Mouse (Mus musculus) right cerebral cortex, postnatal 25 days (tissue): ENCODE data around the gene Rinl.

Experiments
- DNase-seq: peaks from one replicate; pipeline ENCODE4 v3.0.0; 2022

Rinl gene

DNA sequence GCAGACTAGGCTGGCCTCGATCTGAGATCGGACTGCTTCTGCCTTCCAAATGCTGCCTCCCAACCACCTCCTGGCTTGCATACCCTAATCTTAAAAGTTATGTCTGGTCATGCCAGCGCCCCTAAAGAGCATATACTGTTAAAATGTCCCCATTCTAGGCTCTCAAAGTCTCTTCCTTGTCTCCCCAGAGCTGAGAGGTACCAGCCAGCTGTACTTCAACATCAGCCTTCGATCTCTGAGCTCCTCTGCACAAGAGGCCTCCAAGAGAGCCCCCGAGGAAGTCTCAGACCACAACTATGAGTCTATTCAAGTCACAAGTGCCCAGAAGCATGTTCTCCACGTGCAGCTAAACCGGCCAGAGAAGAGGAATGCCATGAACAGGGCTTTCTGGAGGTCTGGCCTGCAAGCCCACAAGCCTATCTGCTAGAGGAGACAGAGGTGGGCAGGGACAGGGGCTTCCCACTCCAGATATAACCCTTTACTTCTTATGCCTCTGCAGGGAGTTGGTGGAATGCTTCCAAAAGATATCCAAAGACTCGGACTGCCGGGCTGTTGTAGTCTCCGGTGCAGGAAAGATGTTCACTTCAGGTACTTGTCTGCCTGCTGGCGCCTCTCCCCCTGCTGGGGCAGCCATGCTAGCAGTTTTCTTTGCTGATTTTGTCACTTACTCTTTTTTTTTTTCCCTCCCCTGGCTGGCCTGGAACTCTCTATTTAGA lies 37.1 kb downstream of the Rinl start:
- DNase-seq: no peak

DNA sequence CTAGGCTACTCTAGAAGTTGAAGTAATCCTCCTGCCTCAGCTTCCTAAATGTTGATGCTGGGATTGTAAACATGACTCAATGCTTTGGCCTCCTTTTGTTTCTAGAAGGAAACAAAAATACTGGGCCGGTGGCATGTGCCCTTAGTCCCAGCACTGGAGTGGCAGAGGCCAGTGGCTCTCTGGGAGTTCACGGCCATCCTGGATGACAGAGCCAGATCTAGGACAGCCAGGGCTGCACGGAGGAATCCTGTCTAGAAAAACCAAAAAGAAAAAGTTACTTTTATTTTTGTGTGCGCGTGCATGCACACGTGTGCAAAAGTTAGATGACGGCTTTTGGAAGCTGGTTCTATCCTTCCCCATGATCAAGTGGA lies 37.6 kb downstream of the Rinl start:
- no peak for DNase-seq

DNA sequence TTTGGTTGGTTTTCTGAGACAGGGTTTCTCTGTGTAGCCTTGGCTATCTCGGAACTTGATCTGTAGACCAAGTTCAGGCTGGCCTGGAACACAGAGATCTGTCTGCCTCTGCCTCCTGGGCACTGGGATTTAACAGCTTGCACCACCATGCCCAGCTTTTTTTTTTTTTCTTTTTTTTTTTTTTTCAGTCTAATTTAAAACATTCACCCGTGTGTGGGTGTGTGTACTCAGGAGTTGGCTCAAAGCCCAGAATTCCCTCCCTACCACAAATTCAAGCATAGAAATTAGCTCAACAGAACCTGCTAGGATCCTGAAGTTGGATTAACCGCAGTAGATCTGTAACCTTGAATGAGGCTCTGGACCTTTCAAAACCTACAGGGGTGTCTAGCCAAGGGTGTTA lies 38.6 kb downstream of the Rinl start:
- peak; percentile 53 for DNase-seq

DNA sequence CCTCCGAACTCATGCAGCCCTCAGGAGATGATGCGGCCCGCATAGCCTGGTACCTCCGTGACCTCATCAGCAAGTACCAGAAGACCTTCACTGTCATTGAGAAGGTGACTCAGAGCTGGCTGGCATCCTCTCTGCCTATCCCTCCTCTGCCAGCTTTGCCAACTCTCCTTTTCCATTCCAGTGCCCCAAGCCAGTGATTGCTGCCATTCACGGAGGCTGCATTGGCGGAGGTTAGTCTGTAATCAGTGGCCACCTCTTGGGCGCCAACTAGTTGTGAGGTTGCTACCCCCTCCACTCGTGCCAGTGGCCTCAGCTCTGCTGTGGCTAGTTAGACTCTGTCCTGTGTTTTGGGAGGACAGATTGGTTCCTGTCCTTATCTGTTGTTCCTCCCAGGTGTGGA lies 41.1 kb downstream of the Rinl start:
- no peak for DNase-seq

DNA sequence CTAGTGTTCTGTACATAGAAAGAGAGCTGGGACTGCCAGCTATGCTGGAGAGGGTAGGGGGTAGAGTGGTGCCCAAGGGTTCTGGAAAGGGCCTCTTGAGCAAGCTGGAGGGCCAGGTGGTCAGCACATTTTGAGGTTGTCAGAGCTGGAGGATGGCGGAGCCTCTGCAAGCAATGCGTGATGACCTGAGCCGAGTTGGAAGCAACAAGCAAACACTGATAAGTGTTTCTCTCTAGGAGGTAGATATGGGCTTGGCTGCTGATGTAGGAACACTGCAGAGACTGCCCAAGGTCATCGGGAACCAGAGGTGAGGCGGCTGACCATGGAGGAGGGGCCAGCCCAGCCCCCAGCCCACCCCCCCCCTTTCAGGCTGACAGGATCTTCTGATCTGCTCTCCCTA lies 42.2 kb downstream of the Rinl start:
- no peak for DNase-seq

DNA sequence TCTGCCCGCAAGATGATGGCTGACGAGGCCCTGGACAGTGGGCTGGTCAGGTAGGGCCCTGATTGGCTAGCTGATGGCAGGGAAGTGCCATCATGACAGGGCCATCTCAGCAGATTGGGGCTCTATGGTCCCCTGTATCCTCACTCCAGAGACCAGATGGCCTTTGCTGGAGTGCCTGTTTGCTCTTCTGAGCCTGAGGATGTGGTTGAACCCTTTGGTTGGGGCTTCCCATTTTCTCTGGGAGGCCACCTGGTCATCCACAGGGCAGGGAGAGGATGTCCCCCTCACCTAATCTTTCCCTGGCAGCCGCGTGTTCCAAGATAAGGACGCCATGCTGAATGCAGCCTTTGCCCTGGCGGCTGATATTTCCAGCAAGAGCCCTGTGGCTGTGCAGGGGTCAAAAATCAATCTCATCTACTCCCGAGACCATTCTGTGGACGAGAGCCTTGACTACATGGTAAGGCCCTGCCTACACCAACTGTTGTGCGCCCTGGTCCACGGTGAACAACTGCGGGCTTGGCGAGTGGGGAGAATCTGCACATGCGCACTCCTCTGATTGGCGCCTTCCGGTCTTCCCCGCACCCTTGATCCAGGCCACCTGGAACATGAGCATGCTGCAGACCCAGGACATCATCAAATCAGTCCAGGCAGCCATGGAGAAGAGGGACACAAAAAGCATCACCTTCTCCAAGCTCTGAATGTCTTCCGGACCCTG lies 42.8 kb downstream of the Rinl start:
- DNase-seq: no peak

DNA sequence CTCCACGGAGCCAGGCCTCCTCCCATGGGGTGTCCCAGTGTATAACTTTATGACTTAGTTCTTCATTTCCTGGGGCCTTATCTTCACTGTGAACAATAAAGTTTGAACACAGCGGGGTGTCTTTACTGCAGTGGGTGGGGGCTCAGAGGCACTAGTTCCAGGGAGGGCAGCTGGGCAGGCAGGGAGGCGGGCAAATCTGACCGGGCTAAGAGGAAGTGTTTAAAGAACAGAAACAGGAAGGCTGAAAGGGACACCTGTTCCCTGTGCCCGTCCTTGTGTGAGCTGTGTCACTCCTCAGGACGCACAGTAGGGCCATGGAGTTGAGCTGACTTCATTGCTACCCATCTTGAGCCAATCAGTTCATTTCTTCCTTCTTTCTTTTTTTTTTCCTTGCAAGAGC lies 43.4 kb downstream of the Rinl start:
- DNase-seq: no peak

DNA sequence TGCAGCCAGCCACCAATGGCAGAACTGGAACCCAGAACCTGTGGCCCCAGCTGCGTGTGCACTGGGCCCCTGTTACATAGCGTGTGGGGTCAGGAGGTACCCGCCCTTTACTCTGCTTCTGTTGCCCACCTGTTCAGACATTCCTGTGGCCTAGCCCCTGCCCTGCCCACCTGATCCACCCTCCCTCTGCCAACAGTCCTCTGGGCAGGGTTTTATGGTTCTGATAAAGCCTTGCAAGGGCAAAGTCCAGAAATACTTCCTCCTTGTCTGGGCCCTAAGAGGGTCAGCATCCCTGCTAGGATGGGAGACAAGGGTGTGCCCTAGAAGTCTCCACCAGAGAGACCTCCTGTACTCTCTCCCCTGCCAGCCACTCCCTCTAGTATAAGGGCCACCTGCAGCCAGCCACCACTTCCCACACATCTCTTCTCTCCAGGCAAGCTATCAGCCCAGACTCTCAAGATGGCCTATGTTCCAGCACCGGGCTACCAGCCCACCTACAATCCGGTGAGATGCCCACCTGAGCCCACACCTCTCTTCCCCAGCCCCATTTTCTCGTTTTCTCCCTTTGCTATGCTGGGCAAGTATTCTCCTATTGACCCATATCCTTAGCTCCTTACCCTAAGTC lies 45.1 kb downstream of the Rinl start, which contains the start of gene Lgals4:
Lgals4 (plus strand) TSS at position 132 of the 625 bp plus-strand sequence.
- DNase-seq: no peak

DNA sequence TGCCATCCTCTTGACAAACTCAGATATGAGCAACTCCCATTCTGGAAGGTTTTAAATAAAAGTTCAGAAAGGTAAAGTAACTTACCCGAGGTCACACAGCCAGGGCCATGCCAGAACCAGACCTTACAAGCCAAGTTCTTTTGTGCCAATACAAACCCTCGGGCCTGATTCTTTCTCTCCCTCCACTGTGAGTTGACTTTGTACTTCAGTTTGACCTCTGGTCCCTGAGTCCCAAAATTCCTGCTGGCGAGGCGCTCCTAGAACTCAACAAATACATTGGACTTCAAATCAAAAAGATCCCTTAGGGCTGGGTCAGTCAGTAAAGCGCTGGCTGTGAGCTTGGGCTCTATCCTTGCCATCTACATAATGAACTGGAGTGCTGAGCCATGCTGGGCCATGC lies 48.2 kb downstream of the Rinl start:
- DNase-seq: no peak

DNA sequence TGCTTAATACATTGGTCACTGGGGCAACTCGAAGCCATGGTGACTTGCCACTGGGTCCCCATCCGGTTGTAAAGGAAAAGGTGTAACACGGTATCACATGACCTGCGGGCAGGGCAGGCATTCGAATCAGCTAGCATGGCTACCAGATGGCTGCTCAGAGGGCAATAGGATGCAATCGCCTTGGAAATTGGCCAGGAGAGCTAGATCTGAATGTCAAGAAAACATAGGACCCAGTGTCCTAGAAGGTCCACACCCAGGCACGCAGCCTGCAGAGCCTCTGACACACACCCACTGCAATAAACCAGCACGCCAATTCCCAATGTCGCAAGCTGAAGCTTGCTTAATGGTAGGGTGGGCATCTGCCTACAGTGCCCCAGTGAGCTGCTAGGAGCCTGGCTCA lies 49.6 kb downstream of the Rinl start:
- DNase-seq: no peak

DNA sequence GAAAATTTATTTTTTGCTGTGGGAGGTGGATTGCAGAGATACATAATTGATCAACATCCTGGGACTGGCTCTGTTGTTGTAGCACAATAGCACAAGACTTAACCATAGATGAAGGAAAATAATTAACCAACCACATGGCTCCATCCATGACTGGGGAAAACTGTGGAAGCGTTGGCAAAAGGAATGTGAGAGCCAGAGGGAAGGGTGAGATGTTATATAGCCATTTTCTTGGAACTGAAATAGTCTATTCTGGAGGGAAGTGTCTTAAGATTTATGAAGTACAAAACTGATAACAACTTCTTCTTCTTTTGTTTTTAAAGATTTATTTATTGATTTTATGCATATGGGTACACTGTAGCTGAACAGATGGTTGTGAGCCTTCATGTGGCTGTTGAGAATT lies 58.5 kb downstream of the Rinl start:
- DNase-seq: no peak
